Mouse (Mus musculus) hindbrain, embryonic 16.5 days (tissue): ENCODE measurements around the gene Tgfa. TPM values are rescaled to one million over a fixed set of nuclear protein-coding genes. Genes with fewer than 3 reads are reported as not detected.

Experiments used
- ATAC-seq: fragments of 200-750 bp; cut with Nextera tagmentation; 2 replicates; pipeline ENCODE4 v1.8.0; 2017; ENCODE audit warnings: moderate TSS enrichment, moderate library complexity
- H3K27ac ChIP-seq: fragments of 300-500 bp; sonication (generic); 2 replicates; pipeline ENCODE4 v1.5.1; 2014; ENCODE audit warnings: low read depth, mild to moderate bottlenecking, control low read depth, low read length, moderate library complexity
- H3K27me3 ChIP-seq: fragments of 300-500 bp; sonication (generic); replicated peaks from 2 replicates; pipeline ENCODE4 v1.6.1; 2014; ENCODE audit warnings: low read length; ENCODE audit not compliant: control insufficient read depth, insufficient read depth
- H3K36me3 ChIP-seq: fragments of 300-500 bp; sonication (generic); 2 replicates; pipeline ENCODE4 v1.6.1; 2014; ENCODE audit warnings: mild to moderate bottlenecking, low read length, moderate library complexity, mixed read lengths; ENCODE audit not compliant: control insufficient read depth, insufficient read depth
- H3K4me1 ChIP-seq: fragments of 300-500 bp; sonication (generic); 2 replicates; pipeline ENCODE4 v1.6.1; 2014; ENCODE audit warnings: low read depth, low read length; ENCODE audit not compliant: control insufficient read depth, insufficient read depth
- H3K4me2 ChIP-seq: fragments of 300-500 bp; sonication (generic); 2 replicates; pipeline ENCODE4 v1.6.1; 2014; ENCODE audit warnings: mild to moderate bottlenecking, low read length, control low read depth, moderate library complexity
- H3K4me3 ChIP-seq: fragments of 300-500 bp; sonication (generic); 2 replicates; pipeline ENCODE4 v1.5.1; 2014; ENCODE audit warnings: mild to moderate bottlenecking, low read length, control low read depth, moderate library complexity
- H3K9ac ChIP-seq: fragments of 300-500 bp; sonication (generic); 2 replicates; pipeline ENCODE4 v1.6.1; 2014; ENCODE audit warnings: low read depth, mild to moderate bottlenecking, control low read depth, low read length, moderate library complexity
- H3K9me3 ChIP-seq: fragments of 300-500 bp; sonication (generic); 2 replicates; pipeline ENCODE4 v1.6.1; 2014; ENCODE audit warnings: mild to moderate bottlenecking, low read length, moderate library complexity; ENCODE audit not compliant: control insufficient read depth
- WGBS: fragments of 180-500 bp; shearing (Covaris S2); extraction: QIAGEN DNeasy Blood & Tissue Kit; methylation state at CpG from one replicate; pipeline ENCODE4 v1.1.7; 2014; 5-methylcytosine and 5-hydroxymethylcytosine counted together
- polyA plus RNA-seq: library from polyadenylated mRNA; unstranded; fragments of >200 nt; fragmentation: Nextera tagmentation; extraction: Ambion mirVana; gene quantifications from 2 replicates; pipeline ENCODE4 v1.2.1, GENCODE M21; 2015

Gene Tgfa
- polyA plus RNA-seq, 1 experiment from 2014 or later, result 17.8 TPM

DNA sequence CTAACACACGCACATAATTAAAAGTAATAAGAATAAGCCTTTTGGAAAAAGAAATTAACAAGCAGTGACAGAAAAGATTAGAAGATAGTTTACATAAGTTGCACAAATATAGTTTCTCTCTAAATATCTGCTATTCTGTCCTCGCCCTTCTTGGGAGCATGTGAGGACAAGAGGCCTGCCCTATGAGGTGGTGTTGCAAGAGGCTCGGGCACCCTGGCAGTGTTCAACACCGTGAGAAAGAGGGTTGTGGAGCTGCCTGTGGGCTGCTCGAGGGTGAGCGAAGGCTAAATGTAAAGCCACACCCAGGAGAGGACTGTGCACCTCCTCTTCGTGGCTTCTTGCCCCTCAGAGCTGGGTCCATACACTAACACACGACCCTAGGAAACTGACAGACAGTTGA lies 100.4 kb downstream of the Tgfa start:
- Histone ChIP-seq H3K9me3 (no peaks in the 10 kb centered on the region), H3K4me1 (no peaks in the 10 kb centered on the region), H3K4me2 (no peak overlapping the region), H3K9ac (no peak overlapping the region), H3K36me3 (no peaks in the 10 kb centered on the region), H3K27ac (no peak overlapping the region), H3K27me3 (no peaks in the 10 kb centered on the region), H3K4me3 (no peak overlapping the region)
- 91% methylated on average over 8 of the region's 8 CpGs for WGBS
- ATAC-seq, result no peak

DNA sequence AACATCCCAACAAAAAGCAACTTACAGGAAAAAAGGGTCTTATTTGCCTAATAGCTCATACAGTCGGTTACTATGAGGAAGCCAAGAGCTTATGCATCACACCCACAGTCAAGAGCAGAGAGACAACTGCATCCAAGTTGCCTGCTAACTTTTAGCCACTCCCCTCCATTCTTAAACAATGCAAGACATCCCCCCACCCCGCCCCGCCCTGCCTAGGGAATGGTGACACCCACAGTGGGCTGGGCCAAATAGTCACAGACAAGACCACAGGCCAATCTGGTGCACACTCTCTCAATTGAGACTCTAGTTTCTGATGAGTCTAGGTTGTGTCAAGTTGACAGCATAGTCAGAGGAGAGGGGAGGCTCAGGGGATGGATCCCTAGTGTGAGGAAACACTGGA lies 101.1 kb downstream of the Tgfa start:
- no peaks in the 10 kb centered on the region for H3K36me3 ChIP-seq
- no peak overlapping the region for H3K27ac ChIP-seq
- no peak overlapping the region for H3K9ac ChIP-seq
- 98% methylated on average over 3 of the region's 3 CpGs for WGBS
- no peak overlapping the region for H3K4me3 ChIP-seq
- ATAC-seq, result no peak
- H3K4me1 ChIP-seq, result no peaks in the 10 kb centered on the region
- H3K9me3 ChIP-seq, result no peaks in the 10 kb centered on the region
- no peak overlapping the region for H3K4me2 ChIP-seq
- H3K27me3 ChIP-seq, result no peaks in the 10 kb centered on the region

DNA sequence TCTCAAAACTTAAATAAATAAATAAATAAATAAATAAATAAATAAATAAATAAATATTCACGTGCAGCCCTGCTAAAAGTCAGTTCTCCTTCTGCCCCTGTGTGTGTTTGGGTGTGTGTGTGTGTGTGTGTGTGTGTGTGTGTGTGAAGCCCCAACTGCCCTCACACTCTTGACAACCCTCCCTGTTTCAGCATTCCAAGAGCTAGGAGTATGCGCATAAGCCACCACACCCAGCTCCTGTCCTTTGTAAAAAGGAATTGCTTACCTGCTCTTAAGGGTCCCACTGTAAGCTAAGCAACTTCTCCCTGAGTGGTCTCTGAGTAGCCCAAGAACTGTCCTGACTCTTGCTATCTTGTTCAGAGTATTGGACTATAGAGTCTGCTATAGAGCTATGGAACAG lies 101.9 kb downstream of the Tgfa start:
- H3K9ac ChIP-seq, result no peak overlapping the region
- H3K36me3 ChIP-seq, result no peaks in the 10 kb centered on the region
- H3K4me3 ChIP-seq, result no peak overlapping the region
- H3K27ac ChIP-seq, result no peak overlapping the region
- no peaks in the 10 kb centered on the region for H3K27me3 ChIP-seq
- H3K4me1 ChIP-seq, result no peaks in the 10 kb centered on the region
- ATAC-seq, result no peak
- no peak overlapping the region for H3K4me2 ChIP-seq
- WGBS, result 93% methylated on average over 2 of the region's 2 CpGs
- no peaks in the 10 kb centered on the region for H3K9me3 ChIP-seq

DNA sequence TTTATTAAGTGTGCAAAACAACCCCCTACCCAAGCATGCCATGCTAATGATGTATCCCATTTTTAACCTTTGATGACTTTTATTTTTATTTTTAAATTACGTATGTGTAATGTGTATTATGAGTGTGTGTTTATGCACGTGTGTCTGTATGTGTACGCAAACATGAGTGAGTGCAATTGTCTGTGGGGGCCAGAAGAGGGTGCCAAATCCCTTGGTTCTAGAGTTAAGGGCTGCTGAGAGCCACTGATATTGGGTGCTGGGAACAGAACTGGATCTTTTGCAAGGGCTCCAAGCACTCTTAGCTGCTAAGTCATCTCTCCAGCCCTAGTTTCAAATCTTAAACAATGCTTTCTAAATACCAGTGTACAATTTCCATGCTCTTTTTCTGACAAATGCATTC lies 103.9 kb downstream of the Tgfa start:
- Histone ChIP-seq H3K9ac (no peak overlapping the region), H3K4me2 (no peak overlapping the region), H3K4me1 (no peaks in the 10 kb centered on the region), H3K27ac (no peak overlapping the region), H3K36me3 (no peaks in the 10 kb centered on the region), H3K9me3 (no peaks in the 10 kb centered on the region), H3K4me3 (no peak overlapping the region), H3K27me3 (no peaks in the 10 kb centered on the region)
- 91% methylated on average over 3 of the region's 3 CpGs for WGBS
- ATAC-seq, result no peak

DNA sequence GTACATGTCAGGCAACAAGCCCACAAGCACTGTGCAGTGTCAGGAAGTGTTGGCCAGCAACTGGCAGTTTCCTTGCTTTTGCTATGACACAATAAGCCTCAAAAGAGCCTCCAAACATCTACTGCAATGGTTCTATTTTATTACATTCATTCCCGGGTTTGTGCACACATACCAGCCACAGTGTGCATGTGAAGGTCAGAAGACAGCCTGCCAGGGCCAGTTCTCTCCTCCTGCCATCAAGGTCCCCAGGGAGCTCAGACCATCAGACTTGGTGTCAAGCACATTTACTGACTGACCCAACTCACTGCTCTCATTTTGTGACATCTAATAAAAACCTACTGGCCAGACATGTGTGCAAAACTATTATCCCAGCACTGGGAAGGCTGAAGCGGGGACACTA lies 104.4 kb downstream of the Tgfa start:
- 88% methylated on average over 2 of the region's 2 CpGs for WGBS
- ATAC-seq, result no peak
- no peaks in the 10 kb centered on the region for H3K4me1 ChIP-seq
- no peaks in the 10 kb centered on the region for H3K9me3 ChIP-seq
- H3K4me3 ChIP-seq, result no peak overlapping the region
- H3K27me3 ChIP-seq, result no peaks in the 10 kb centered on the region
- H3K36me3 ChIP-seq, result no peaks in the 10 kb centered on the region
- H3K4me2 ChIP-seq, result no peak overlapping the region
- H3K9ac ChIP-seq, result no peak overlapping the region
- no peak overlapping the region for H3K27ac ChIP-seq

DNA sequence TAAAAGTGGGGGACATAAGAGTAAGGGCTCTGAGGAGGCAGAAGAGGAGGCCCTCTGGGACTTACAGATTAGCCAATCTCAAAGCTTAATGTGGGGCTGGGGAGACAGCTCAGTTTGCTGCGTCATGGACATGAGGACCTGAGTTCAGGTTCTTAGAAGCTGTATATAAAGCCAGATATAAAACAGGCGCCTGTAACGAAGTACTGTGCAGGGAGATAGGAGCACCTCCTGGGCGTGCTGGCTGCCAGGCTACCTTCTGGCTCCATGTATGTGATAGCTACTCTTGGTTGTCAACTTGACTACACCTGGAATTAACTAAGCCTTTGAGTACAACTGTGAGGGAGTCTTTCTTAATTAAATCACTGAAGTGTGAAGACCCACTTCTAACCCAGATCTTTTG lies 110.7 kb downstream of the Tgfa start:
- no peak overlapping the region for H3K9ac ChIP-seq
- H3K9me3 ChIP-seq, result no peaks in the 10 kb centered on the region
- H3K4me2 ChIP-seq, result no peak overlapping the region
- 91% methylated on average over 4 of the region's 4 CpGs for WGBS
- no peak overlapping the region for H3K27ac ChIP-seq
- no peaks in the 10 kb centered on the region for H3K36me3 ChIP-seq
- H3K27me3 ChIP-seq, result no peaks in the 10 kb centered on the region
- H3K4me1 ChIP-seq, result no peaks in the 10 kb centered on the region
- no peak overlapping the region for H3K4me3 ChIP-seq
- ATAC-seq, result no peak

DNA sequence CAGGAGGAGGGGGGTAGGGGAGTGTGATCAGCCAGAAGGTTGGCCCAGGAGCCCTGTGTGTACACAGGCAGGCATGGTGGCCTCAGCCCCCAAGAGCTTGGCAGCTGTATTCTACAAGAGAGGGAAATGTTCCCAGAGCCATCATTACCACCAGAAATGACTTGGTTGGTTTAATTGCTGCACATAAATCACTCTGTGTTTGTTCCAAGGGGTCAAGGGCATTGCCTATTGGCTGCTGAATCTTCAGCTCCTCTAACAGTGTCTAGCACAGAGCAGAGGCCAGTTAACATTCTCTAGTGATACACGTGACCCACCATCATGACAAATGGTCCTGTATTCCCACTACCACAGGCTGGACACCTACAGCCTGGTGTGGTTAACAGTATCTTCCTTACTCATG lies 119.0 kb downstream of the Tgfa start:
- WGBS, result 74% methylated on average over 1 of the region's 1 CpGs

DNA sequence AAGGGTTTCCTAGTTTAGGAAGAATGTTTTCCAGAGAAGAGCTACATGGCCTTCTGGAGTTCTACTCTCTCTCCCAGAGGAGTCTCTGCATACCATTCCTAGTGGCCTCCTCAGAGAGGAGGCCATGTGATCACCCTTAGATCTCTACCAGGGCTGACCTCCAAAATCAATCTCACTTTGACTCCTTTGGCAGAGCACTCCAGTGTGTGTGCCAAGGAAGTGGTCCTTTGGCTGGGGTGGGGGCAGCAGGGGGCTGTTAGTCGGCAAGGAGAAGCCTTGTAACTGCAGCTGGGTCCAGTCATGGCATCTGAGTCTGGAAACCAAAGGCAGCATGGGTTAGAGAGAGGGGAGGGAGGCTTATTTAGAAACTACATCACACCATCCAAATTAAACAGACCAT lies 122.0 kb downstream of the Tgfa start:
- Histone ChIP-seq H3K27me3 (no peaks in the 10 kb centered on the region), H3K4me2 (no peak overlapping the region), H3K36me3 (no peaks in the 10 kb centered on the region), H3K4me1 (no peaks in the 10 kb centered on the region), H3K27ac (no peak overlapping the region), H3K9ac (no peak overlapping the region), H3K9me3 (no peaks in the 10 kb centered on the region), H3K4me3 (no peak overlapping the region)
- 54% methylated on average over 1 of the region's 1 CpGs for WGBS
- no peak for ATAC-seq

More for the DNA sequence above, 119.0 kb downstream of the Tgfa start:
- Histone ChIP-seq H3K36me3 (no peaks in the 10 kb centered on the region), H3K27ac (no peak overlapping the region), H3K4me1 (no peaks in the 10 kb centered on the region), H3K9me3 (no peaks in the 10 kb centered on the region), H3K4me2 (no peak overlapping the region), H3K4me3 (no peak overlapping the region), H3K27me3 (no peaks in the 10 kb centered on the region), H3K9ac (no peak overlapping the region)
- ATAC-seq, result no peak

DNA sequence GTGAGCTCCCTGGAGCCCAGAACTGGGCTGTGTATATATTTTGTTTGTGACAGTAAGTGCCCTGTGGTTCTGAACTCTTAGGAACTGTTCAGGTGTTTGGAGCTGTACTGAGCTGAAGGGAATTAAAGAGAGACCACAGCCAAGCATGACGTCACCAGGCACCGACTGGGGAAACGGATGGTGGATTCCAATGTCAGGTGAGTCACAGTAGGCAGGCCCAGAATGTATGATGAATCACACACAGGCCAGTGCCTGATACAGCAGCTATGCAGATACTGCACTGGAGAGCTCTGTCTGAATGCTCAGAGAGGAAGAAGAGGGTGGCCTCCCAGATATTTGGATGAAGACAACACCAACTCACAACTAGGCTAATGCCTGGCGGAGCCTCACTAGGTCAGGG lies 123.8 kb downstream of the Tgfa start:
- WGBS, result 72% methylated on average over 4 of the region's 4 CpGs
- H3K9ac ChIP-seq, result no peak overlapping the region
- no peak for ATAC-seq

DNA sequence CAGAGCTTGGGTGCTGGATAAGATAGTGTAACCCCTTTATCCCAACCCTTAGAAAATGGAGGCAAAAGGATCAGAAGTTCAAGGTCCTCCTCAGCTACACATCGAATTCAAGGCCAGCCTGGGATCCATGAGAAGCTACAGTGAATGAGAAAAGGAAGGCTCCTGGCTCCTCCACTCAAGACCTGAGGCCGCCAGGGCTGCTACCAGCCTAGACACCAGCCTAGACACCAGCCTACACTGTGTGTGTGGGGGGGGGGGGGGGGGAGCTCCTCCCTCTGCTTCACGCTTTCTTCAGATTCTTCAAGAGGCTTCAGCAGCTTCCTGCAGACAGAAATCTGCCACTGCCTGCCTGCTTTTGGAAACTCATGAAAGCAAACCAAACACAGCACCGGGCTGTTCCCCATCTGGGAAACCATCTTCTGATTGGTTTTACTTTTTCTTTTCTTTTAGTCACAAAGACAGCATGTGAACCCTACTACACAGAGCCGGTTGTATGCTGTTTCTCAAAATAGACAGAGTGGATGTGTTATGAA lies 127.1 kb downstream of the Tgfa start:
- Histone ChIP-seq H3K4me2 (no peak overlapping the region), H3K36me3 (no peaks in the 10 kb centered on the region), H3K27ac (no peak overlapping the region), H3K4me1 (no peaks in the 10 kb centered on the region), H3K9me3 (no peaks in the 10 kb centered on the region), H3K27me3 (no peaks in the 10 kb centered on the region), H3K9ac (no peak overlapping the region), H3K4me3 (no peak overlapping the region)
- ATAC-seq, result no peak
- 87% methylated on average over 5 of the region's 5 CpGs for WGBS

More for the DNA sequence above, 123.8 kb downstream of the Tgfa start:
- no peaks in the 10 kb centered on the region for H3K4me1 ChIP-seq
- H3K36me3 ChIP-seq, result no peaks in the 10 kb centered on the region
- no peaks in the 10 kb centered on the region for H3K9me3 ChIP-seq
- H3K4me2 ChIP-seq, result no peak overlapping the region
- no peak overlapping the region for H3K27ac ChIP-seq
- no peaks in the 10 kb centered on the region for H3K27me3 ChIP-seq
- no peak overlapping the region for H3K4me3 ChIP-seq
